Mouse (Mus musculus) E14TG2a.4 (cell line): ENCODE results near the gene Pkp4.
A peak's percentile ranks its signal among the peaks of the same experiment; 100 is the strongest.

Experiments
- CTCF ChIP-seq: conservative IDR thresholded peaks from 2 replicates; pipeline ENCODE4 v1.5.1; 2014; ENCODE audit warnings: low read length
- NANOG ChIP-seq: IDR thresholded peaks from 2 replicates; pipeline ENCODE4 v1.6.1; 2014; ENCODE audit warnings: borderline replicate concordance, low read length, mixed read lengths
- POU5F1 ChIP-seq: IDR thresholded peaks from 2 replicates; pipeline ENCODE4 v1.6.1; 2014; ENCODE audit warnings: low read length, borderline replicate concordance

GRCm38 (mm10) chr2:59318631-59319030 is 158.0 kb downstream of the Pkp4 start:
- peak; percentile 62 for TF ChIP-seq CTCF
- TF ChIP-seq POU5F1, result no peak
- no peak for TF ChIP-seq NANOG
